ENCODE assay signal across 8 mouse cellular contexts in genomic region chr6:5437757-5438156, GRCm38 (mm10). TPM values are rescaled to one million over a fixed set of nuclear protein-coding genes. Genes with fewer than 3 reads are reported as not detected.
DNase-seq lines count a peak whose midpoint lies in the region; ATAC-seq and TF ChIP-seq lines count a peak whose summit lies in the region.

No protein-coding gene starts in this region.

- 49% methylated on average over 4 of the region's 4 CpGs for WGBS in kidney, adult 2 months
- 28% methylated on average over 4 of the region's 4 CpGs for WGBS in neural tube, embryonic 11.5 days

- peaks cover 4% of the 10 kb centered on the region; the same call in 1 of the 2 replicates for H3K4me1 ChIP-seq in kidney, adult 2 months (ENCODE audit: control insufficient read depth, insufficient read depth, low read length)
- no peaks in the 10 kb centered on the region for H3K4me1 ChIP-seq in neural tube, embryonic 11.5 days (ENCODE audit: control insufficient read depth, insufficient read depth, low read length)

- no peak overlapping the region for H3K9ac ChIP-seq in neural tube, embryonic 11.5 days (ENCODE audit: low read length)

- H3K27ac ChIP-seq in kidney, adult 2 months (ENCODE audit: insufficient read depth, low read depth, low read length) = no peak overlapping the region
- no peak overlapping the region for H3K27ac ChIP-seq in neural tube, embryonic 11.5 days (ENCODE audit: low read depth, low read length)

- TF ChIP-seq CTCF in kidney, adult 2 months (conservative IDR thresholded peaks at IDR 0.05; ENCODE audit: insufficient read depth, insufficient read length, low read depth, low read length) = peak; percentile 44

- no peak overlapping the region for H3K4me3 ChIP-seq in kidney, adult 2 months (ENCODE audit: insufficient read depth, low read depth, low read length)
- no peak overlapping the region for H3K4me3 ChIP-seq in neural tube, embryonic 11.5 days (ENCODE audit: low read depth, low read length)

- ATAC-seq in CD4-positive, CD25-positive, alpha-beta regulatory T cell, adult 4 months = no peak
- no peak for ATAC-seq in neural tube, embryonic 11.5 days (ENCODE audit: insufficient read depth, low FRiP score, low TSS enrichment)

- H3K9me3 ChIP-seq in neural tube, embryonic 11.5 days (ENCODE audit: control insufficient read depth, low read length) = no peaks in the 10 kb centered on the region

- no peaks in the 10 kb centered on the region for H3K36me3 ChIP-seq in kidney, adult 2 months (ENCODE audit: control insufficient read depth, insufficient read depth, low read length)
- no peaks in the 10 kb centered on the region for H3K36me3 ChIP-seq in neural tube, embryonic 11.5 days (ENCODE audit: control insufficient read depth, insufficient read depth, low read length)

- peak; percentile 8 for DNase-seq in CD4-positive, CD25-positive, alpha-beta regulatory T cell, adult 2 months (ENCODE audit: low read depth, low spot score)
- DNase-seq in kidney, adult 2 months = peak; percentile 30
- DNase-seq in kidney, adult 8-10 months = no peak
- peak; percentile 24 for DNase-seq in neural tube, embryonic 11.5 days (ENCODE audit: low spot score)
- DNase-seq in neural tube, embryonic 10.5 days (ENCODE audit: extremely low spot score, low spot score) = no peak
- DNase-seq in retina, postnatal 1 day = peak; percentile 62
- no peak for DNase-seq in urinary bladder, postnatal 4 days (ENCODE audit: low spot score in 2 of 2)

- no peak for TF ChIP-seq POLR2A in kidney, adult 2 months (IDR thresholded peaks at IDR 0.05; ENCODE audit: low read depth, low read length)

- no peaks in the 10 kb centered on the region for H3K27me3 ChIP-seq in kidney, adult 2 months (replicated peaks; ENCODE audit: control insufficient read depth, insufficient read depth, low read length)
- H3K27me3 ChIP-seq in neural tube, embryonic 11.5 days (ENCODE audit: control insufficient read depth, insufficient read depth, low read length) = no peaks in the 10 kb centered on the region

- no peak overlapping the region for H3K4me2 ChIP-seq in neural tube, embryonic 11.5 days (ENCODE audit: low read depth)

RNA-seq across cellular contexts. Expression of gene Asb4, which starts 54.6 kb away (rescaled TPM):
- polyA plus RNA-seq in CD4-positive, CD25-positive, alpha-beta regulatory T cell, adult 4 months (2017; shearing (Covaris generic)) = under 1 TPM in 1 of 2 experiments, not detected in 1; 0.40 TPM
- polyA plus RNA-seq in kidney, adult 2 months (2012; rRNA removed) = 0.42 and 0.69 TPM in 2 replicates
- 41.0 and 49.8 TPM in 2 replicates for polyA plus RNA-seq in neural tube, embryonic 11.5 days (2014; fragmentation: Nextera tagmentation; extraction: Ambion mirVana)

RNA-seq across cellular contexts. Expression of gene Pdk4, which starts 58.4 kb away (rescaled TPM):
- not detected for polyA plus RNA-seq in CD4-positive, CD25-positive, alpha-beta regulatory T cell, adult 4 months (2017; shearing (Covaris generic))
- 22.3 and 30.0 TPM in 2 replicates for polyA plus RNA-seq in kidney, adult 2 months (2012; rRNA removed)
- 0.62 and 1.3 TPM in 2 replicates for polyA plus RNA-seq in neural tube, embryonic 11.5 days (2014; fragmentation: Nextera tagmentation; extraction: Ambion mirVana)

Comparison
In these comparisons a context has a peak if more than half of its experiments do, and no peak if none do; other contexts are left out.
1. DNase-seq: peak in CD4-positive, CD25-positive, alpha-beta regulatory T cell, adult 2 months (single experiment), kidney, adult 2 months (single experiment), neural tube, embryonic 11.5 days (single experiment) and retina, postnatal 1 day (single experiment); none in kidney, adult 8-10 months (0 of 2), neural tube, embryonic 10.5 days (single experiment) and urinary bladder, postnatal 4 days (0 of 2).
2. RNA of gene Asb4, which starts 54.6 kb away (polyA plus RNA-seq): 41.0 to 49.8 TPM in neural tube, embryonic 11.5 days; 0.42 to 0.69 TPM in kidney, adult 2 months and 0.40 TPM in CD4-positive, CD25-positive, alpha-beta regulatory T cell, adult 4 months; every median in the first group is over 10 times any median in the second.
3. RNA of gene Pdk4, which starts 58.4 kb away (polyA plus RNA-seq): 22.3 to 30.0 TPM in kidney, adult 2 months; 0.62 to 1.3 TPM in neural tube, embryonic 11.5 days and not detected in CD4-positive, CD25-positive, alpha-beta regulatory T cell, adult 4 months; every median in the first group is over 10 times any median in the second.